Mouse (Mus musculus): ENCODE results near the gene Mad1l1. TPM values are rescaled to one million over a fixed set of nuclear protein-coding genes. Genes with fewer than 3 reads are reported as not detected.

Mad1l1 gene
- total and polyA plus RNA-seq, 3 experiments, result 40.5 to 65.2 TPM; not detected in 1

DNA sequence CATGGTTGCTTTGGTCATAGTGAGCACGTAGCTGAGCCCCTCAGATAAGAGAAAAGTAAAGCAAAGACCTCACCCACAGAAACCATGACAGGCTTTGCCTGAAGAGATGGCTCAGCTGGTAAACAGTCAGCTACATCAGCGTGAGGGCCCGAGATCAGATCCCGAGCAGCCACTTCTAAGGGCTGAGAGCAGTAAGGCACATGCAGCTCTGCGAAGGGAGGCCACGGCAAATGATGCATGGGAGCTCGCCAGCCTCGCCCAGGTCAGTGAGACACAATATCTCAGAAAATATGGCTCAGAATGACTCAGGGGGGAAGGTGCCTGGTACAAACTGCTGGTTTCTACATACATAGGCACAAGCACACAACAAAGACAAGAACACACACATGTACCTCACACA is 143.8 kb downstream of the Mad1l1 start:
- no peak overlapping the region for H3K9ac ChIP-seq (ENCODE audit: control insufficient read depth, low read depth, low read length, poor library complexity, severe bottlenecking)
- H3K79me2 ChIP-seq (ENCODE audit: control insufficient read depth, insufficient read depth, low read length, poor library complexity), result no peaks in the 10 kb centered on the region
- no peaks in the 10 kb centered on the region for H3K9me3 ChIP-seq (replicated peaks; ENCODE audit: insufficient read depth, low read length)
- no peaks in the 10 kb centered on the region for H3K27me3 ChIP-seq (ENCODE audit: control insufficient read depth in 1 of 2, insufficient read depth in 2 of 2, low read length in 2 of 2)
- no peak overlapping the region for H3K4me3 ChIP-seq (ENCODE audit: control insufficient read depth in 1 of 2, insufficient read depth in 1 of 2, low read depth in 2 of 2, low read length in 2 of 2)
- H3K27ac ChIP-seq (ENCODE audit: control insufficient read depth, low read depth, low read length), result no peak overlapping the region
- no peaks in the 10 kb centered on the region; a peak in 1 of 4 replicates for H3K36me3 ChIP-seq (ENCODE audit: control insufficient read depth in 1 of 2, insufficient read depth in 2 of 2, low read length in 2 of 2)
- H3K4me1 ChIP-seq (ENCODE audit: control insufficient read depth in 1 of 2, insufficient read depth in 2 of 2, low read length in 2 of 2), result no peaks in the 10 kb centered on the region
- TF ChIP-seq SIN3A (IDR thresholded peaks at IDR 0.05; ENCODE audit: low read length), result no peak
- no peak for TF ChIP-seq POLR2A (IDR thresholded peaks at IDR 0.05; ENCODE audit: control insufficient read depth in 1 of 2, insufficient read depth in 1 of 2, low read depth in 1 of 2, low read length in 2 of 2, poor library complexity in 1 of 2)
- TF ChIP-seq POLR2AphosphoS5 (IDR thresholded peaks at IDR 0.05; ENCODE audit: borderline replicate concordance, low read depth, low read length), result no peak
- no peak for DNase-seq (ENCODE audit: low read depth, low spot score)

DNA sequence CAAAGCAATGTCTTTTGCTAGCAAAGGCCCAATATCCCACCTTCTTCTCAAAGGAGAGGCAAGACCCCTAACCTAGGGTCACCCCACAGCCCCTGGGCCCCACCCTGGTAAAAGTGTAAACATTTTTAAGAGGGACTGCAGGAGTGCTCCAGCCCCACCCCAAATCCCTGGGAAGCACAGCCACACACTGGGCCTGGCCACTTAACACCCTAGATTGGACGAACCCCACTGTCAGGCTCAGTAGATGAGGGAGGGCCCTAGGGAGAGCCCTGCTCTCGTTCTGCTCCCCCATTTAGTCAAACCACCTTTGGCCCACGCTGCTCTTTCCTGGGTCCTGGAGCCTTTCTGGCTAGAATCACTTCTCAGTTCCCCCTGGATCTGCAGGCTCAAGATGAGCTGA is 145.0 kb downstream of the Mad1l1 start:
- H3K4me1 ChIP-seq (ENCODE audit: control insufficient read depth in 1 of 2, insufficient read depth in 2 of 2, low read length in 2 of 2), result no peaks in the 10 kb centered on the region
- DNase-seq (ENCODE audit: low read depth, low spot score), result no peak
- H3K9ac ChIP-seq (ENCODE audit: control insufficient read depth, low read depth, low read length, poor library complexity, severe bottlenecking), result no peak overlapping the region
- H3K79me2 ChIP-seq (ENCODE audit: control insufficient read depth, insufficient read depth, low read length, poor library complexity), result no peaks in the 10 kb centered on the region
- H3K27ac ChIP-seq (ENCODE audit: control insufficient read depth, low read depth, low read length), result no peak overlapping the region
- no peak overlapping the region for H3K4me3 ChIP-seq (ENCODE audit: control insufficient read depth in 1 of 2, insufficient read depth in 1 of 2, low read depth in 2 of 2, low read length in 2 of 2)
- no peaks in the 10 kb centered on the region; a peak in 1 of 4 replicates for H3K36me3 ChIP-seq (ENCODE audit: control insufficient read depth in 1 of 2, insufficient read depth in 2 of 2, low read length in 2 of 2)
- no peaks in the 10 kb centered on the region for H3K27me3 ChIP-seq (ENCODE audit: control insufficient read depth in 1 of 2, insufficient read depth in 2 of 2, low read length in 2 of 2)
- H3K9me3 ChIP-seq (replicated peaks; ENCODE audit: insufficient read depth, low read length), result no peaks in the 10 kb centered on the region
- TF ChIP-seq ZNF384 (IDR thresholded peaks at IDR 0.05; ENCODE audit: low read depth, low read length) (no peak), E2F4 (IDR thresholded peaks at IDR 0.05; ENCODE audit: borderline replicate concordance, low read depth, low read length) (no peak), POLR2A (IDR thresholded peaks at IDR 0.05; ENCODE audit: control insufficient read depth in 1 of 2, insufficient read depth in 1 of 2, low read depth in 1 of 2, low read length in 2 of 2, poor library complexity in 1 of 2) (no peak), MXI1 (IDR thresholded peaks at IDR 0.05; ENCODE audit: low read depth, low read length) (no peak), MAZ (IDR thresholded peaks at IDR 0.05; ENCODE audit: low read depth, low read length) (no peak), ETS1 (IDR thresholded peaks at IDR 0.05; ENCODE audit: low read depth, low read length) (no peak), CHD2 (IDR thresholded peaks at IDR 0.05; ENCODE audit: low read length) (no peak)

GRCm38 (mm10) chr5:140174814-140175490 is 146.4 kb downstream of the Mad1l1 start:
- no peak overlapping the region for H3K4me3 ChIP-seq (ENCODE audit: control insufficient read depth in 1 of 2, insufficient read depth in 1 of 2, low read depth in 2 of 2, low read length in 2 of 2)
- H3K9me3 ChIP-seq (replicated peaks; ENCODE audit: insufficient read depth, low read length), result no peaks in the 10 kb centered on the region
- H3K9ac ChIP-seq (ENCODE audit: control insufficient read depth, low read depth, low read length, poor library complexity, severe bottlenecking), result no peak overlapping the region
- no peaks in the 10 kb centered on the region; a peak in 1 of 4 replicates for H3K36me3 ChIP-seq (ENCODE audit: control insufficient read depth in 1 of 2, insufficient read depth in 2 of 2, low read length in 2 of 2)
- no peaks in the 10 kb centered on the region for H3K4me1 ChIP-seq (ENCODE audit: control insufficient read depth in 1 of 2, insufficient read depth in 2 of 2, low read length in 2 of 2)
- no peak for TF ChIP-seq RAD21 (IDR thresholded peaks at IDR 0.05; ENCODE audit: low read depth, low read length)
- no peak for TF ChIP-seq MAZ (IDR thresholded peaks at IDR 0.05; ENCODE audit: low read depth, low read length)
- TF ChIP-seq GABPA (IDR thresholded peaks at IDR 0.05; ENCODE audit: low read depth, low read length), result no peak
- TF ChIP-seq EP300 (IDR thresholded peaks at IDR 0.05; ENCODE audit: low read depth in 1 of 2, low read length in 2 of 2), result no peak
- no peak for TF ChIP-seq CHD1 (IDR thresholded peaks at IDR 0.05; ENCODE audit: low read depth, low read length)
- no peaks in the 10 kb centered on the region for H3K79me2 ChIP-seq (ENCODE audit: control insufficient read depth, insufficient read depth, low read length, poor library complexity)
- no peaks in the 10 kb centered on the region for H3K27me3 ChIP-seq (ENCODE audit: control insufficient read depth in 1 of 2, insufficient read depth in 2 of 2, low read length in 2 of 2)
- DNase-seq (ENCODE audit: low read depth, low spot score), result no peak
- H3K27ac ChIP-seq (ENCODE audit: control insufficient read depth, low read depth, low read length), result no peak overlapping the region

Measured in MEL (cell line).